Mouse (Mus musculus): Measurements from ENCODE around the gene Snapc2.

Snapc2 gene

DNA sequence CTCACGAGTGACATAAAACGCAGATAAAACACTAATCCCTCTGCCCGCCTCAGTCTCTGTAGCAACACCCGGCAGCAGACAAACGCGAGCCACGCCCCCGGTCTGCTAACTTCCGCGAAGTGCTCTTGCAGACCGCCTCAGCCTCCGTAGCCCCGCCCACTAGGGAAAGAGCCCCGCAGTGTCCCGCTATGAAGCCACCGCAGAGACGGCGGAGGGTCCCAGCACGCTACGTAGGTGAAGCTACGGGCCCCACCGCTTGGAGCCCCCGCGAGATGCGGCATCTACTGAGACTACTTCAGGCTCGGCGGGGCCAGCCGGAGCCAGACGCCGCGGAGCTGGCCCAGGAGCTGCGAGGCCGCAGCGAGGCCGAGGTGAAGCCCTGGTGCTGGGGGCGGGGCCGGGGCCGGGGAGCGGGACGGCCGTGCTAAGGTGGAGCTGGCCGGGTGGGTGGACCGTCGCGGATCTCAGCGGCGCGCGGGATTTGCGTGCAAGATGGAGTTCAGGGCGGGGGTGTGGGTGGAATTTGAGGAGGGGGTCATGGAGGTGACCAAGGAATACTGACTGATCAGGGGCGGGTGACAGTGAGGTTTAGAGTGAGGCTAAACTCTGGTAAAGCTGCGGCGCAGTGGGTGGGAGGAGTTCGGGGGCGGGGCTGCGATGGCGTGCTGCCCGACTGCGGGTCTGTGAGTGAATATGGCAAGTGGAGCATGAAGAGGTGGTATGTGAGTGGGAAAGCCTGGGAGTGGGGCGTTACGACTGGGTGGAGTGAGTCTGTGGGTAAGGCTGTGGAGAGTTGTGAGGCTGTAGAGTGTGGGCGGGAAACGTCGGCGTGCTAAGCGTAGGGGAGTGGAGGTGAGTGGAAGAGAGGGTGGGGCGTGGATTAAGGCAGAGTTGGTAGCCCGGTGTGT, at the start of gene Snapc2:
TSS of gene Snapc2 (plus strand) at position 147 of the 908 bp plus-strand sequence.
- DNase-seq (ENCODE audit: low spot score in 2 of 2), result peak; percentile 97 to 99

DNA sequence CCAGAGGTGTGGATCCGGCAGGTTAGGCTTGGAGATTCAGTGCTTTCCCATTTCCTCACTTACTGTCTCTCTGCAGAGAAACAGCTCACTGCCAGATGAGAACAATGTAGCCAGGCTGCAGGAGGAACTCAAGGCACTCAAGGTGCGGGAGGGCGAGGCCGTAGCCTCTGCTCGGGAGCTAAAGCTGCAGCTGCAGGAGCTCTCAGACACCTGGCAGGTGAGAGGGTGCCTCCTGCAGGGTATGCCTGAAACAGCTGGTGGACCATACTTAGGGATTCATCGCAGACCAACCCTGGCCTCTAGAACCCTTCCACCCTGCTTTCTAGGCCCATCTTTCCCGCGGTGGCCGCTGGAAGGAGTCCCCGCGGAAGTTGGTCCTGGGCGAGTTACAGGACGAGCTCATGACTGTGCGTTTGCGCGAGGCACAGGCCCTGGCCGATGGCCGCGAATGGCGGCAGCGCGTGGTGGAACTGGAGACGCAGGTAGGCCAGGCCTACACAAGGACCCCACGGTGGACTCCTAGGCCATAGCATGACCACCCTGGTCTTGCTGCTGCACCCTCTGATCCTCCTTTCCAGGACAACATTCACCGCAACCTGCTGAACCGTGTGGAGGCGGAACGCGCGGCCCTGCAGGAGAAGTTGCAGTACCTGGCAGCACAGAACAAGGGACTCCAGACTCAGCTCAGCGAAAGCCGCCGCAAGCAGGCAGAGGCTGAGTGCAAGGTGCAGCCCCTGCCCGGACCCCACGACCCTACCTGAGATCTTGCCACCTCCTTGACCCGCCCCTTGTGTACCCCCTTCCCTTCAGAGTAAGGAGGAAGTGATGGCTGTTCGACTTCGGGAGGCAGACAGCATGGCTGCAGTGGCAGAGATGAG, 47.4 kb upstream of the Snapc2 start:
- no peak for DNase-seq (ENCODE audit: low spot score in 2 of 2)

DNA sequence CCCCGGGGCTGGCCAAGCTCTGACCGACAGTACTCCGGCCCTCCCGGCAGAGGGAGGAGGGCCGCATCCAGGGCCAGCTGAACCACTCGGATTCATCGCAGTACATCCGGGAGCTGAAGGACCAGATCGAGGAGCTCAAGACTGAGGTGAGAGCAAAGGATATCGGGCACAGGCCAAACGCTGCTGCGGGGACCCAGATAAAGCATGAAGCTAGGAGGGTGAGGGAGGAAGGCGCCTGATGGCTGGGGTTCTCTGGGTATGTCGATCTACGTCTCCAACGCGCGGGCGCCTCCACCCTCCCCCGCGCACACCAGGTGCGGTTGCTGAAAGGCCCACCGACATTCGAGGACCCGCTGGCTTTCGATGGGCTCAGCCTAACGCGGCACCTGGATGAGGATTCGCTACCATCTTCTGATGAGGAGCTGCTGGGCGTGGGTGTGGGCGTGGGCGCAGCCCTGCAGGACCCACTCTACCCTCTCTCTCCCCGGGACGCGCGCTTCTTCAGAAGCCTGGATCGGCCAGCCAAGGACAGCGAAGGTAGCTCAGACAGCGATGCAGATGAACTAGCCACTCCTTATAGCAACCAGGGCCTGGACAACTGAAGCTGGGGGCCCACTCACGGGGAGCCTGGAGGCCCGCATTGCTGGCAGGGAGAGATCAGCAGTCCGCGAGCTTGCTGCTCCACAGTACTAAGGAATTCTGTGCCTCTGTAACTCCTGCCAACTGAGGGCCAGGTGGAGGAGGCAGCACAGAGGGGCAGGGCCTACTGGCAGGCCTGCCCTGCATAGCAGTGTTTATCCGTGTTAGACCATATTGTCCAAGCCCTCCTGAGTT, 46.5 kb upstream of the Snapc2 start:
- DNase-seq (ENCODE audit: low spot score in 2 of 2), result no peak

DNA sequence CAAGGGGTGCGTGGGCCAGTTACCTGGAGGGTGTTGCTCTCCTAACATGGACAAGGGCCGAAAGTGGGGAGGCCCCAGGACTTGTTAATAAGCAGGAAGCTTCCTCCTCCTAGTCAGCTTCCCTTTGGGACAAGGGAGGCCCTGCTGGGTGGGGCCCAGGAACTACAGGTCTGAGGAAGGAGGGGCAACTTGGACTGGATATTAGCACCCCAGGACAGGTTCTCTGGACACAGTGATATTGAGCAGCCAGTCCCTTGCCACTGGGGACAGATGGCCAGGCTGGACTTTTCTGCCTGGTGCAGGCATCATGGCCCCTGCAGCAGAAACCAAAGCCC, 45.9 kb upstream of the Snapc2 start:
- DNase-seq (ENCODE audit: low spot score in 2 of 2), result no peak

DNA sequence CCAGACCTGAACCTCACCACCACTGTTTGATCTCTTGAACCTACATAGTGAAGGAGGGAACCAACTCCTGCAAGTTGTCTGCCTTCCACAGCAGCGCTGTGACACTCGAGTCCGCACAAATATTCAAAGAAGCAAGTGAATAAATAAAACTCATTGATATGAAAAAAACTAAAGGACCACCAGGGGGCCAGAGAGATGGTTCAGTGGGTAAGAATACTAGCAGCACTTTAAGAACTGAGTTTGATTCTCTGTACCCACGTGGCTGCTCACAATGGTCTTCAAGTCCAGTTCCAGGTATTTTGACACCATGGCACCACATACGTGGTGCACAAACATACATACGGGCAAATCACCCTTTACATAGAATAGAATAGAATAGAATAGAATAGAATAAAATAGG, 41.8 kb upstream of the Snapc2 start:
- no peak for DNase-seq (ENCODE audit: low spot score in 2 of 2)

DNA sequence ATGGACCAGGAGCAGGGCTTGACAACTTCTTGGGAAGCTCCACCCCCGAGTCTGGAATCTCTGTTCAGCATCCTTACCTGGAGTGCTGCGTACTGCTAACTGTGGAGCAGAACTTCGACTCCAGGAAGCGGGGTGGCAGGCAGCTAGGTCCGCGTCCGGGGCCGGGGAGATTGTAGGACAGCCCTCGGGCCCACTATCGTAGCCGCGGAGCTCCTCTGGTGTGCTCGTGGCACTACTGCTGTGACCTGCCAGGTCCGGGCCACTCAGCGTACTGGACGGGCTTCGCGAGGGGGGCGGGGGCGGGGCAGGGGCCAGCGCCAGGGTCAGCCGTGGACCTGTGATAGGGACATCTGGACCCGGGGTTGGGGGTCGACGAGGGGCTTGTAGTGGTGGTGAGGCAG, 40.1 kb upstream of the Snapc2 start:
- no peak for DNase-seq (ENCODE audit: low spot score in 2 of 2)

DNA sequence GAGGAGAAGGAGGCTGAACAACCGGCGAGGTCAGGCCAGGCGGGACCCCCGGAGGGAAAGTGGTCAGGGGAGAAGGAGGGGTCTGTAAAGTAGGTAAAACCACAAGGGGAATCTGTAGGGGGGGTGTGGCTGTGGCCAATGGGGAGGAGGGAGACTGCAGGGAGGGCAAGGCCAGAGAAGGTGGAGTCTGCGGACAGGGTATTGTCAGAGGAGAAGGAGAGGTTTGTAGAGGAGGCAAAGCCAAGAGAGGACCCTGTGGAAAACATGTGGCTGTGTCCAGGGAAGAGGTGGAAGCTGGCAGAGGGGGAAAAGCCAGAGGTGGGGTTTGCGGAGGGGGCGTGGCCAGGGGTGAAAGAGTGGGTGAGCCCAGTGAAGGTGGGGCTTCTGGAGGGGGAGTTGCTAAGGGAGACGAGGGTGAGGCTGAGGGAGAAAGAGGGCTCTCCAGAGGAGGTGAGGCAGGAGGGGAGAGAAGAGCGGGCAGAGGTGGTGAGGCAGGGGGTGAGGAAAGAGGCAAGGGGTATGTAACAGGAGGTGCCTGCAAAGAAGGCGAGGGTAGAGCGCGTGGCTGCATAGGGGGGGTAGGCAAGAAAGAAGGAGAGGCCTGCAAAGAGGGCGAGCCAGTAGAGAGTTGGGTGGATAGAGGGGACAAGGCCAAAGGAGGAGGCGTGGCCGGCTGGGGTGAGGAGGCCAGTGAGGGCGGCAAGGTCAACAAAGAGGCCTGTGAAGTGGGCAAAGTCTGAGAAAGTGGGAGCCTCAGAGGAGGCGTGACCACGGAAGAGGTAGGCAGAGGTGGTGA, 39.5 kb upstream of the Snapc2 start:
- peak in 1 of 2 experiments; percentile 48 for DNase-seq (ENCODE audit: low spot score in 2 of 2)

DNA sequence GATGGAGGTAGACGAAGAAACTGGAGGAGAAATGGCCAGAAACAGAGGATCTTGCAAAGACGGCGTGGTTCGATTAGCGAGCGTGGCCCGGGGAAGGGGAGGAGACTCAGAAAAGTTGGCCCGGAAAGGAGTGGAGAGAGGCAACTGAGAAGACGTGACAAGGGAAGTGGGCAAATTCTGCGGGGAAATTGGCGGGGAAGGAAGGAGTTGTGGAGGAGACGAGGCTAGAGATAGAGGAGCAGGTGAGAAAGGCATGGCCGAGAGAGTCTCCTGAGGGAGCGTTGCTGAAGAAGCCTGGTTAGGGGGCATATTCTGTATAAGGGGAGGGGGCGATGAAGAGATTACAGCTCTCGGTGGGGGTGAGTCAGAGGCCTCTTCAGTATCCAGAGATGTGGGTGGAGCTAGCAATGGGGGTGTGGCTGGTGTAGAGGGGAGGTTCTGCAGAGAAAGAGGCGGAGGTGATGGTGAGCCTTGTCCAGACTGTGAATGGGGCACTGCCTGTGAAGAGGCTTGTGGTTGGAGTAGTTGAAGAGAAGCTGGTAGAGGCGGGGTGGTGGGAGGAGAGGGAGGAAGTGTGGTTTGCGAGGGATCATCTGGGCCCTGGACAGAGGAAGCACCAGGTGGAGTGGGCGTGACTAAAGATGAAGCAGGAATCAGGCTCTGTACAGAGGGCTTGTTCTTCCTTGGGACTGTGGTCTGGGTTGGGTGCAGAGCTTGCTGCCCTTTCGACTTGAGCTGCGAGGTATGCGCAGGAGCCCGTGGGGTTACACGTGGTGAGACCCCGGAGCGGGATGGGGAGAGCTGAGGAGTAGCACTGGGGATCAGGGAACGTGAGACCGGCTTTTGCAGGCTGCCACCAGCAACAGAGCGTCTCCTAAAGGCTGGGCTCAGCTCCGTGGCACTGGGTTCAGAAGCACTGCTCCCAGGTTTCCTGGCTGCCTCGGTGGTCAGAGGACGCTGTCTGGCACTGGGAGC, 38.6 kb upstream of the Snapc2 start:
- DNase-seq (ENCODE audit: low spot score in 2 of 2), result peak in 1 of 2 experiments; percentile 67

- DNase-seq (ENCODE audit: low spot score in 2 of 2), result no peak
These were observed 36.6 kb upstream of the Snapc2 start for GRCm38 (mm10) chr8:4216296-4216695.

DNA sequence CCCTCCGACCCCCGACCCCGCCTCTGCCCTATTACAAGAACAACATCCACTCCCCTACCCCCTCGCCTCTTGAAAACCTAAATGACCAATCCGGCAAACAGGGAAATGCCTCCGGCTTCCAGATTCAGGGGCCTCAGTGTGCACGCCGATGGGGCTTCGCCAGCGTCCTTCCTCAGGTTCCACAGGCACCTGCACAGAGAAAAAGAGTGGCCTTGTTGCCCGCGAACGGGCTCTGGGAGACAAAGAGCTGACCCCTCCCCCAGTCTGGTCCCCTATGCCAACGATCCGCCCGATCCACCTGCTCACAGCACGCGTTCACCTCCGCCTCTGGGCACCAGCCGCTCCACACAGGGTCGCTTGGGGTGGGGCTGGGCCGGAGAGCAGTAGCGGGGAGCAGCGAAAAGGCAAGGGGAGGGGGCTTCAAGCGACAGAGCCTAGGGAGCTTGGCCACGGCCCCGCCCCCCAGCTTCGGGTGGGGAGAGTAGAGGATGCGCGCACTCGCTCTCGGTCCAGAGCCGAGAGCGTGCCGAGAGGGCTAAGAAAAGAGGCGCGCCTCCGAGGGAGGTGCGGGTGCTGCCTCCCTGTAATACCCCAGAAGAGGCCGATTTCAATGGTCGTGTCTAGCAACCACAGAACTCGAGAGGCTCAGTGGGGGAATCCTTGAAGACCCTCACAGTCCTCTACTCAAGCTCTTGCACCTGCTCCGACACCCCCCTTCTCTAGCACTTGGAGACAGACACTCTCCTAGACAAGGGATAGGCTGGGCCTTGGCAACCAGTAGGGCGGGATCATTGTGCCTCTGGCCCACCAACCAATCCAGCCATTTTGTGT, 35.9 kb upstream of the Snapc2 start, which contains the start of gene Prr36:
TSS of gene Prr36 (minus strand) at position 669 of the 831 bp plus-strand sequence.
- DNase-seq (ENCODE audit: low spot score in 2 of 2), result no peak

DNA sequence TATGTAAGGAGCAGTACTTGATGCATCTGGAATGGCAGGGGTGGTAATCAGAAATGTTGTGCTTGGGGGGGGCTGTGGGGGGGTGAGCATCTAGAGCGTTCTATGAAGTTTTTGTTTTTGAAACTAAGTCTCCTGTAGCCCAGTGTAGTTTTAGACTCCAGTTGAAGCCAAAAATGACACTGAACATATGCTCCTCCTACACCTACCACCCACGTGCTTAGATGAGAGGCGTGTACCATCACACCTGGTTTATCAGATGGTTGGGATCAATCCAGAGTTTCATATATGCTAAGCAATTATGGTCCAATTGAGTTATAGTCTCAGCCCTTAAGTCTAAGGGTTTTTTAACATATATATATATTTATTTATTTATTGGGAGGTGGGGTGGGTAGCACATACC, 33.3 kb upstream of the Snapc2 start:
- DNase-seq (ENCODE audit: low spot score in 2 of 2), result no peak

DNA sequence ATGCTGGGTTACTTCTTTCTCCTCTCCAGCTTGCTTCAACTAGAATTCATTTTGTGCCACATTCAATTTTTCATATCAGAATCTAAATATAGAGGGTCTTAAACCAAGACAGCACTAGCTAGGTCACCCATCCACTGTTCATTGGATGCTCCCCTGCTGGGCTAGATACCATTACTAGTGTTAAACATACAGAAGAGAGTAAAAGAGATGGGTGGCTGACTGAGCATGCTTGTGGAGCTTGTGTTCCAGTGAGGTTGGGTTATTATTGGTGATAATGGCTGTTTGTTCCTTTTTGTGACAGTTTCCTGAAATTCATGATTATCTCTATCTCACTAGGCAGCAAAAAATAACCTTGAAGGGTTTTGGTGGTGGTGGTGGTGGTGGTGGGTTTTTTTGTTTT, 30.8 kb upstream of the Snapc2 start:
- DNase-seq (ENCODE audit: low spot score in 2 of 2), result no peak

DNA sequence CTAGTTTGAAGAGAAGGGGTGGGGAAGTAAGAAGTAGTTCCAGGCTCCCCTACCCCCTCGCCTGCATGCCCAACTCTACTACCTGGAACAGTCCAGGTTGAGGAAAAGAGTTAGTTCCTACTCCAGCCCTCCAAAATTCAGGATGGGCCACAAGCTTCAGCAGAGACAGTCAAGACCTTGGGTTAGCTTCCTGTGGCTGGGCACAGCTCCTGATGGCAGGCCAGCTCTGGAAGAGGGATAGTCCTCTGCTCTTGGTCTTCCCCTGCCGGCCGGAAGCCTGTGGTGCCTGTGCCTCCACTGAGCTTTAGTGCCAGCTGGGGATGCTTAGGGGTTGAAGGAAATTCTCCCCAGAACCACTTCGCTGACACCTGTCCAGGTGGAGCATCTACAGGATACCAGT, 26.6 kb upstream of the Snapc2 start:
- DNase-seq (ENCODE audit: low spot score in 2 of 2), result no peak

DNA sequence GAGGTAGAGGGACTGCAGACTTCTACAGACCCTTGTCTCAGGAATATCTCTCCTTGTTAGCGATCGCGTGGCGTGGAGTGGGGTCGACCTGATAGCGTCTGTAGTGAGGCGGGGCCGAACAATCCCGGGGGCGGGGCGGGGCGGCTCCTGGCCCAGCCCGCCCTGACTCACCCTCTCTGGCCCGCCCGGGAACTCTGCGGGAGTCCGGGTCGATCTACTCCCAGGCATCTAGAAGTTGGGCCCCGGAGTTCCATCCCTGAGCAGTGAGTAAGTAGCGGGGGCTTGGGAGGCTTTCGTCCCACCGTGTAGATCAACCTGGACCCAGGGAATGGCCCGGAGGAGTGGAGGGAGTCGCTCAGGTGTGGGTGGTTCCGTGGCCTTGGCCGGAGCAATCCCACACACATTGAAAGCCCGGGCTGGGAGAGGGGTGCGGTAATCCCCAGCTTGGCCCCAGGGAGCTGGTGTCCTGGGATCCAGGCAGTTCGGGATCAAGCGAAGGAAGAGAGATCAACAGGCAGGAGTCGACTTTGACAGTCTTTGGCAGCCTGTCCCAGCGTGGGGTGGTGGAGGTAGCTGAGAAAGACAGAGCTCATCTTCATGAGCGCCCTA, 26.0 kb upstream of the Snapc2 start, which contains the start of gene Lrrc8e:
TSS of gene Lrrc8e (plus strand) at position 89 of the 609 bp plus-strand sequence.
- no peak for DNase-seq (ENCODE audit: low spot score in 2 of 2)

GRCm38 (mm10) chr8:4227919-4228318, 25.0 kb upstream of the Snapc2 start:
- no peak for DNase-seq (ENCODE audit: low spot score in 2 of 2)

DNA sequence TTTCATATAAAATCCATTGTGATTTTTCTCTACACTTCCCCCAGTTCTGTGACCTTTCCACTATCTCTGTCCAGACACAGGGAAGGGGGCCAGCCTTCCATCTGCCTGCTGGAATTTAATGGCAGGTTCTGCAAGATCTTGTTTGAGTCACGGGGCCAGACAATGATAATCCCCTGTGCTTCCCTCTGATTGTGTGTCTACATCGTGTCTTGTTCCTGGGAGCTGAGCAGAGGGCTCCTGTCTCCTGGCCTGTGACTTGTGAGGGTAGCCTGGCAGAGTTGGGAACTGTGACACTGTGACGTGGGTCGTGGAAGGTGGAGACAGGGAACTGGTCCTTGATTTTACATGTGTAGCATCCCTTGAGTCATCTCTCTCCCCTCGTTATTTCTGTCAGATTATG, 23.1 kb upstream of the Snapc2 start:
- no peak for DNase-seq (ENCODE audit: low spot score in 2 of 2)

DNA sequence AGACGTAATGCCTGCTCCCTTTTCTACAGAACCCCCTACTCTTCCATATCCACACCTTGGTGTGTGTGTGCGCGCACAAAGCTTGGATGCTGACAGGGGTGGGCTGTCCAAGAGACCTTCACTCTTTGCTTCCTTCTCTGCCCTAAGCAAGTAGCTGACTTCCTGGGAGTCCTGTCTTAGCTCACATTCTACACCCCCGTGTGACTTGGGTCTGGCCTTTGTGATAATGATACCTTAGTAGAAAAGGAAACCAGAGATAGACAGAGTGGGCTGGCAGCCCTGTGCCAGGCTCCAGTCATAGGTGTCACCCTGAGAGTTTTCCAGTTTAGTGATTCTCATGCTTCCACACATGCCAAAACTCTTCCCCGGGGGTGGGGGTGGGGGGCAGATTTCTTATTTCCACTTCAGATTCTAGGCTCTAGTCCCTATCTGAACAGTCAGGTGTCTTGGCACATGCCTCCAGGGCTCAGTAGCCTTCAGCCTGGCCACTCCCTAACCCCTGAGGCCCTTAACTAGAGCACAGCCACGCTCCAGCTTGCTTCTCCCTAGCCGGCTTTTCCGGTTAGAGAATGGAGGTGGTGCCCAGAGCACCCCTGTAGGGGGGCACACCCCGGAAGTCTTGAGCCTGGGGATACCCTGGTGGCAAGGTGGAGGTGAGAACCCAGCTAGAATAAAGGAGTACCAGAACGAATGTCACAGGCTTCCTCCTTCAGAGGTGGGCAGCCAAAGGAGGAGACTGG, 22.1 kb upstream of the Snapc2 start:
- DNase-seq (ENCODE audit: low spot score in 2 of 2), result no peak
